Mouse (Mus musculus) forebrain, embryonic 14.5 days (tissue): Measurements from ENCODE around the gene Rfx4. TPM values are rescaled to one million over a fixed set of nuclear protein-coding genes. Genes with fewer than 3 reads are reported as not detected.

Source experiments
- ATAC-seq: fragments of 200-750 bp; cut with Nextera tagmentation; 2 replicates; pipeline ENCODE4 v1.8.0; 2017; ENCODE audit warnings: mild to moderate bottlenecking, moderate library complexity
- DNase-seq: peaks from one replicate; pipeline ENCODE4 v3.0.0-alpha.2; 2015; ENCODE audit warnings: low spot score
- H3K27ac ChIP-seq: fragments of 300-500 bp; sonication (generic); 2 replicates; pipeline ENCODE4 v1.5.1; 2014; ENCODE audit warnings: low read depth, mild to moderate bottlenecking, control low read depth, low read length, moderate library complexity
- H3K27me3 ChIP-seq: fragments of 300-500 bp; sonication (generic); replicated peaks from 2 replicates; pipeline ENCODE4 v1.6.1; 2014; ENCODE audit warnings: low read length, control low read depth, mixed read lengths; ENCODE audit not compliant: control insufficient read depth, insufficient read depth
- H3K36me3 ChIP-seq: fragments of 300-500 bp; sonication (generic); 2 replicates; pipeline ENCODE4 v1.6.1; 2014; ENCODE audit warnings: low read length, control low read depth; ENCODE audit not compliant: control insufficient read depth, insufficient read depth
- H3K4me1 ChIP-seq: fragments of 300-500 bp; sonication (generic); 2 replicates; pipeline ENCODE4 v1.6.1; 2014; ENCODE audit warnings: antibody characterized with exemption, low read length, control low read depth; ENCODE audit not compliant: control insufficient read depth, insufficient read depth
- H3K4me2 ChIP-seq: fragments of 300-500 bp; sonication (generic); 2 replicates; pipeline ENCODE4 v1.6.1; 2014; ENCODE audit warnings: mild to moderate bottlenecking, control low read depth, low read length
- H3K4me3 ChIP-seq: fragments of 300-500 bp; sonication (generic); 2 replicates; pipeline ENCODE4 v1.5.1; 2014; ENCODE audit warnings: low read depth, low read length, control low read depth
- H3K9ac ChIP-seq: fragments of 300-500 bp; sonication (generic); 2 replicates; pipeline ENCODE4 v1.6.1; 2014; ENCODE audit warnings: mild to moderate bottlenecking, low read length, control low read depth, moderate library complexity
- H3K9me3 ChIP-seq: fragments of 300-500 bp; sonication (generic); replicated peaks from 2 replicates; pipeline ENCODE4 v1.6.1; 2016; ENCODE audit warnings: low read length, control low read depth, mixed read lengths; ENCODE audit not compliant: control insufficient read depth
- WGBS: fragments of 180-500 bp; shearing (Covaris S2); extraction: QIAGEN DNeasy Blood & Tissue Kit; methylation state at CpG from one replicate; pipeline ENCODE4 v1.1.7; 2014; 5-methylcytosine and 5-hydroxymethylcytosine counted together
- polyA plus RNA-seq: library from polyadenylated mRNA; unstranded; fragments of >200 nt; fragmentation: Nextera tagmentation; extraction: Ambion mirVana; gene quantifications from 2 replicates; pipeline ENCODE4 v1.2.1, GENCODE M21; 2014

The Rfx4 gene
- polyA plus RNA-seq, 1 experiment from 2014 or later: 9.5 TPM

DNA sequence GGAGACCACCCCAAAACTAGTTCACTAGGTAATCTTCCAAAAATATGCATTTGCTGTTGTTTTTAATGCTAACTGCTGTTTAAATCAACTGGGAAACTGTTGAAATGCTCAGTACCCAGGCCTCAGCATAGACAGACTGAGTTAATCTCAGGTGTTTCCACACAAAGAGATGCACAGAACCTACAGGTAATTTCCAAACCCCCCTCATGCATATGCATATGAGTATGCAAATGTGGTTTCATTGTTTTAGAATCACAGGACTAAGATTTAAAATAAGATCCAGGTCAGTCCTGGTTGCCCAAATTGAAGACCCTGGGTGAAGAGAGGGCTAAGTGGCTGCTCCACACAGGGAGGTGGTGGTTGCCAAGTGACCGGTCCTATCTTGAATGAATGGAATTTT is 157.3 kb downstream of the Rfx4 start:
- no peak for DNase-seq
- no peak overlapping the region for H3K4me3 ChIP-seq

DNA sequence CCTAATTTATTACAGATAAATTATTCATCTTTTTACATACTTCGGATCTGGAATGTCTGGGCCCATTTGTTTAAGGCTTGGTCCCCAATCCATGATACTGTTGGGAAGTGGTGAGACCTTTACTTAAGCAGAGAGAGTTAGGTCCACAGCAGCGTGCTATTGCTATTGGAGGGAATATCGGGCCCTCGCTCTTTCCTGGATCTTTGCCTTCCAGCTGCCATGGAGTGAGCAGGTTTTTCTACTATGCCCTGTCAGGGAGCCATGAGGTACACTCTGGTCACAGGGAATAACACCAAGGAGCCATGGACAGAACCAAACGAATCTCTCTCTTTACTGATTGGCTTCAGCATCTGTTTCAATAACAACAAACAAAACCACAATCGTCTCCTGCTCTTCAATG is 159.6 kb downstream of the Rfx4 start:
- Histone ChIP-seq H3K4me2 (no peak overlapping the region), H3K36me3 (no peaks in the 10 kb centered on the region), H3K4me3 (no peak overlapping the region), H3K9me3 (no peaks in the 10 kb centered on the region), H3K27me3 (no peaks in the 10 kb centered on the region), H3K9ac (no peak overlapping the region), H3K4me1 (peaks cover 15% of the 10 kb centered on the region; the same call in 1 of the 2 replicates), H3K27ac (no peak overlapping the region)
- no peak for ATAC-seq
- 91% methylated on average over 6 of the region's 6 CpGs for WGBS
- DNase-seq: no peak

More for the DNA sequence above, 157.3 kb downstream of the Rfx4 start:
- H3K27ac ChIP-seq: no peak overlapping the region
- ATAC-seq: no peak
- no peaks in the 10 kb centered on the region for H3K27me3 ChIP-seq
- no peaks in the 10 kb centered on the region for H3K9me3 ChIP-seq
- peaks cover 19% of the 10 kb centered on the region for H3K4me1 ChIP-seq
- WGBS: 67% methylated on average over 1 of the region's 1 CpGs
- no peaks in the 10 kb centered on the region for H3K36me3 ChIP-seq
- no peak overlapping the region for H3K9ac ChIP-seq
- H3K4me2 ChIP-seq: no peak overlapping the region

DNA sequence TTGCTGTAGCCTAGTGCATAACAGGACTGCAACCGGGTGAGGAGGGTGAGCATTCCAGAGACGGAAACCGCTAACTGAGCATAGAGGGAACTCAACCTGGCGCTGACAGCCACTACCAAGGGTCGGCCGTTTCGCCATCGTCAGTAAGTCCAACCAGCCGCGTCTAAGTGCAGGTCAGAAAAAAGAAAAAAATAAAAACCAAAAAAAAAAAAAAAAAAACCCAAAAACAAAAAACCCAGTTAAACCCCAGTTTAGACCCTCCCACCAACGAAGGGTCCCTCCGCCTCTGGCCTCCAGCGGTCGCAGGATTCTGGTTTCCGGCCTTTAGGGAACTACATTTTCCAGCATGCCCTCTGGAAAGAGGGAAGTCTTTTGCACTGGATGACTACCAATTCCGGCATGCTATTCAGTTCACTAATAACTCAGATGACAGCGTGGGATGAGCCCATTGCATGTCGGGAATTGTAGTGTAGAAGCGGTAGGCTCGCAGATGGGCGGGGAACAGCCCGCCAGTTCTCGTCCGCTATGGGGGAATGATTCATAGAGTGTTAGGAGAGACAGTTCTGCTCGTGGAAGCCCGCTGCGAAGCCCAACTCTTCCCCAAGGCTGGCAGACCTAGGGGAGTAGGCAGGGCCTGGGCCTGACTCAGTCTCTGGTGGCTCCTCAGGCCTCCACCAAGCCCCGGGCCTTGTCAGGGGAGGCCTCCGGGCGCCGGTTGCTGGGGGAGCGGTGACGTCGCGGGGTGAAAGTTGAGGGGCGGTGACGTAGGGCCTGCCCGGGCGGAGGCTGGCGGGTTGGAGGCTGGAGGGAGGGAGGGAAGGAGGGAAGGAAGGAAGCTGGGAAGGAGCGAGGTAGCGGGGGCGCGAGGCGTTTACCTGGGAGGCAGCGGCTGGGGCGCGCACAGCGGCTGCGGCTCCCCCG is 161.2 kb downstream of the Rfx4 start, which contains the start of gene Ric8b:
Gene Ric8b, plus strand, starts transcription at position 807 of the 921 bp plus-strand sequence.
- peak within 1 kb of the TSS; percentile 97 for H3K27ac ChIP-seq
- ATAC-seq: peak; percentile 97
- under 1% methylated on average over 46 of the region's 51 CpGs for WGBS
- peak; percentile 100 for DNase-seq
- no peaks in the 10 kb centered on the region for H3K27me3 ChIP-seq
- H3K4me3 ChIP-seq: peak within 1 kb of the TSS; percentile 80
- peak within 1 kb of the TSS; percentile 89 for H3K9ac ChIP-seq
- no peaks in the 10 kb centered on the region for H3K9me3 ChIP-seq
- H3K36me3 ChIP-seq: no peaks in the 10 kb centered on the region
- H3K4me1 ChIP-seq: peaks cover 9% of the 10 kb centered on the region; the same call in 1 of the 2 replicates
- peak within 1 kb of the TSS; percentile 85 for H3K4me2 ChIP-seq

DNA sequence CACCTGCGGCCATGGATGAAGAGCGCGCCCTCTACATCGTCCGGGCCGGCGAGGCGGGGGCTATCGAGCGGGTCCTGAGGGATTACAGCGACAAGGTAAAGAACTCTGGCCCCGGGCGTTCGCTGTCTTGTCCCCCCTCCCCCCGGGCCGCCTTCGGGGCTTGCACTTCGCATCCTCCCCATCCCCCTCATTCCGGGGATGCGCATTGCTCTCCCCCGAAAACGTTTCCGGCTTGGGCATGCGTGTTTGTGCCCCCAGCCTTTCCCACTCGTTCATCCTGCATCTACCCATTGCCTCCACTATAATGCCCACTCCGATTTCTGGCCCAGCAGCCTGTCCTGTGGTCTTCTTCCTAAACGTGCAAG is 161.9 kb downstream of the Rfx4 start:
- peak; percentile 43 for ATAC-seq
- H3K9ac ChIP-seq: peak overlapping the region; percentile 89
- H3K4me1 ChIP-seq: peaks cover 9% of the 10 kb centered on the region; the same call in 1 of the 2 replicates
- peak overlapping the region; percentile 85 for H3K4me2 ChIP-seq
- H3K27me3 ChIP-seq: no peaks in the 10 kb centered on the region
- peak overlapping the region; percentile 80 for H3K4me3 ChIP-seq
- under 1% methylated on average over 20 of the region's 27 CpGs for WGBS
- peak; percentile 71 for DNase-seq
- H3K27ac ChIP-seq: peak overlapping the region; percentile 97
- no peaks in the 10 kb centered on the region for H3K36me3 ChIP-seq
- no peaks in the 10 kb centered on the region for H3K9me3 ChIP-seq

DNA sequence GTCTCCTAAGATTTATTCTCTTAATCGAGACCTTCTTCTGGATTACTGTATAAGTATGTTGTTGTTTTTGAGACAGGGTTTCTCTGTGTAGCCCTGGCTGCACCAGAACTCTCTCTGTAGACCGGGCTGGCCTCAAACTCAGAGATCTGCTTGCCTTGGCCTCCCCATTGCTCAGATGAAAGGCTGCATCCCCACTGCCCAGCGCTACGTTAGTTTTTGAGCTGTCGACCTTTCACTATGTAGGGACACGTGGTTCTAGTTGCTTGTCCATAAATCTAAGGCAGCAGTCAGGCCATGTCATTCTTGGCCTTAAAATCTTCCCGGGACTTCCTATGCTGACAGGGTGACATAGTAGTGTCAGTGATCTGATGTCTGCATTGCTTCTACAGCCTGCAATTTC is 170.5 kb downstream of the Rfx4 start:
- ATAC-seq: no peak
- H3K4me3 ChIP-seq: no peak overlapping the region
- H3K4me2 ChIP-seq: no peak overlapping the region
- no peaks in the 10 kb centered on the region for H3K4me1 ChIP-seq
- no peak overlapping the region for H3K9ac ChIP-seq
- no peaks in the 10 kb centered on the region for H3K9me3 ChIP-seq
- H3K27ac ChIP-seq: no peak overlapping the region
- DNase-seq: no peak
- WGBS: 89% methylated on average over 7 of the region's 7 CpGs
- no peaks in the 10 kb centered on the region for H3K27me3 ChIP-seq
- peaks cover 19% of the 10 kb centered on the region for H3K36me3 ChIP-seq

DNA sequence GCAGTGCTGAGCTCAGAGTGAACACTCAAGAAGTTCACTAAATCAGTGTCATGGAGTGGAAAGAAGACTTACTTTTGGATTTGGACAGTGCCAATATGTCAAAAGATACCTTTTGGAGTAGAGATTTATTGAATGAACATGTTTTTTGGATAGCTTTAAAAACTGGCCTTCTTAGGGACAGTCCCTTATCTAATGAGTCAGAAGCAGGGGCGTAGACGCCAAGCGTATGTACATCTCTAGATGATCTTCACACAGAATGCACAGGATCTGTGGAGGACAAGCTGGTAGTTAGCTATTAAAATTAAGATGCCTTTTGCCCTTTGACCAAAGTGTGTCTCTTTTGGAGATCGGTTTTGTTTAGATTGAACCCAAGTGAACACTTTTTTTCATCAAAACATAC is 171.0 kb downstream of the Rfx4 start:
- no peaks in the 10 kb centered on the region for H3K27me3 ChIP-seq
- no peak overlapping the region for H3K27ac ChIP-seq
- no peak overlapping the region for H3K4me3 ChIP-seq
- no peaks in the 10 kb centered on the region for H3K4me1 ChIP-seq
- no peak overlapping the region for H3K4me2 ChIP-seq
- WGBS: 91% methylated on average over 4 of the region's 4 CpGs
- H3K36me3 ChIP-seq: peaks cover 19% of the 10 kb centered on the region
- H3K9me3 ChIP-seq: no peaks in the 10 kb centered on the region
- H3K9ac ChIP-seq: no peak overlapping the region
- DNase-seq (no peak), ATAC-seq (no peak)

DNA sequence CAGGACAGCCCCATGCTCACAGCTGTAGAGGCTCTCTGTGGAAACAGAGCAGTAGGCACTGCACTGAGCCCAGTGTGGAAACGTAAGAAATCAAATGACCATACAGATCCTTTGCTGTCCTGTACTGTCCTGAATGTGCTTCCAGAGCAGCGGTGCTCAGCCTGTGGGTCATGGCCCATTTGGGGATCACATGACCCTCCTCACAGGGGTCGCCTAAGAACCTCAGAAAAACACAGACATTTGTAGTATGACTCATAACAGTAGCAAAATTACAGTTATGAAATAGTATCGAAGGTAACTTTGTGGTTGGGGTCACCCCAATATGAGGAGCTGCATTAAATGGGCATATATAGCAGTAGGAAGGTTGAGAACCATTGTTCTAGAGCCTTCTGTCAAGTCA is 172.6 kb downstream of the Rfx4 start:
- Histone ChIP-seq H3K4me1 (no peaks in the 10 kb centered on the region), H3K4me3 (no peak overlapping the region), H3K27ac (no peak overlapping the region), H3K36me3 (peaks cover 19% of the 10 kb centered on the region), H3K9me3 (no peaks in the 10 kb centered on the region), H3K4me2 (no peak overlapping the region), H3K27me3 (no peaks in the 10 kb centered on the region), H3K9ac (no peak overlapping the region)
- DNase-seq: no peak
- ATAC-seq: no peak
- 89% methylated on average over 4 of the region's 4 CpGs for WGBS

GRCm38 (mm10) chr10:84935553-84936209 is 179.8 kb downstream of the Rfx4 start:
- no peaks in the 10 kb centered on the region for H3K36me3 ChIP-seq
- 85% methylated on average over 7 of the region's 7 CpGs for WGBS
- DNase-seq (no peak), ATAC-seq (no peak)
- no peak overlapping the region for H3K4me2 ChIP-seq
- H3K27me3 ChIP-seq: no peaks in the 10 kb centered on the region
- H3K9ac ChIP-seq: no peak overlapping the region
- no peak overlapping the region for H3K4me3 ChIP-seq
- H3K4me1 ChIP-seq: no peaks in the 10 kb centered on the region
- H3K27ac ChIP-seq: no peak overlapping the region
- no peaks in the 10 kb centered on the region for H3K9me3 ChIP-seq
